ENCODE assay signal across 15 mouse cellular contexts in the genomic region with DNA sequence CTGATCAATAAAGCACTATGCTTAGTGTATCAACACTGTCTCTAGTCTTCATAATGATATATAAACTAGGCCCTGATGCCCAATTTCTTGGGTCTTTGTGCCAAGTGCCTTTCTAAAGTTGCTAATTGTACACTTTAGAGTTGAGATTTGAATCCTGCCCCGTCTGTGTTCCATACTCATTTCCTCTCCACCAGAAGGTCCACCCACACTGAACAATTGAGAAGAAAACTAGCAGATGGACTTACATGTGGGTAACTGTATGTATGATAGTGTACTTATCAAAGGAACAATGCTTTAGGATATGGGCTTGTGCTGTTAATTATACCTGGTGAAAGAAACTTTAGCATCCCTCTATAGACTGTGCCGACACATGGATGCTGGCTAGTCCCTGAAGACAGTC.
"Had no signal": no experiment of that assay in that cellular context is flagged by ENCODE, and none has a peak within 500 bp of the region (broad histone marks: within the 10 kb centered on the region; RNA-seq: fewer than 3 reads in every experiment).

No protein-coding gene starts in this region.

- DNase-seq: lung, adult 2 months; lung, postnatal 14 days; lung, postnatal 36 days; right cerebral cortex, postnatal 14 days; thymus, adult 2 months; thymus, postnatal 25 days; thymus, postnatal 4 days had no signal

- H3K27ac ChIP-seq: lung, embryonic 15.5 days; macrophage; midbrain, embryonic 13.5 days; midbrain, embryonic 15.5 days; neural tube, embryonic 12.5 days; stomach, embryonic 15.5 days; stomach, postnatal 0 days had no signal

- H3K4me3 ChIP-seq: lung, embryonic 15.5 days; megakaryocyte, embryonic 14.5 days; midbrain, embryonic 13.5 days; midbrain, embryonic 15.5 days; neural tube, embryonic 12.5 days; stomach, embryonic 15.5 days had no signal
